Mouse (Mus musculus) liver, embryonic 11.5 days (tissue): ENCODE results near the gene Btaf1. TPM values are rescaled to one million over a fixed set of nuclear protein-coding genes. Genes with fewer than 3 reads are reported as not detected.

Experiments
- ATAC-seq: fragments of 200-750 bp; cut with Nextera tagmentation; replicated peaks from 2 replicates; pipeline ENCODE4 v1.8.0; 2017; ENCODE audit warnings: moderate number of reproducible peaks, mild to moderate bottlenecking, moderate TSS enrichment, moderate library complexity; ENCODE audit not compliant: low FRiP score
- DNase-seq: peaks from one replicate; pipeline ENCODE4 v3.0.0-alpha.2; 2017; ENCODE audit warnings: low spot score
- H3K27ac ChIP-seq: fragments of 300-500 bp; sonication (generic); 2 replicates; pipeline ENCODE4 v1.5.1; 2014; ENCODE audit warnings: mild to moderate bottlenecking, low read depth, low read length, control low read depth
- H3K27me3 ChIP-seq: fragments of 300-500 bp; sonication (generic); replicated peaks from 2 replicates; pipeline ENCODE4 v1.6.1; 2014; ENCODE audit warnings: low read length, mixed read lengths; ENCODE audit not compliant: control insufficient read depth, insufficient read depth
- H3K36me3 ChIP-seq: fragments of 300-500 bp; sonication (generic); 2 replicates; pipeline ENCODE4 v1.6.1; 2014; ENCODE audit warnings: mild to moderate bottlenecking, low read length, moderate library complexity, mixed read lengths; ENCODE audit not compliant: control insufficient read depth, insufficient read depth
- H3K4me1 ChIP-seq: fragments of 300-500 bp; sonication (generic); replicated peaks from 2 replicates; pipeline ENCODE4 v1.6.1; 2014; ENCODE audit warnings: low read length, mixed read lengths; ENCODE audit not compliant: control insufficient read depth, insufficient read depth
- H3K4me2 ChIP-seq: fragments of 300-500 bp; sonication (generic); 2 replicates; pipeline ENCODE4 v1.6.1; 2014; ENCODE audit warnings: mild to moderate bottlenecking, control low read depth, moderate library complexity
- H3K4me3 ChIP-seq: fragments of 300-500 bp; sonication (generic); 2 replicates; pipeline ENCODE4 v1.5.1; 2014; ENCODE audit warnings: low read depth, low read length, control low read depth
- H3K9ac ChIP-seq: fragments of 300-500 bp; sonication (generic); 2 replicates; pipeline ENCODE4 v1.6.1; 2014; ENCODE audit warnings: low read depth, low read length, control low read depth
- H3K9me3 ChIP-seq: fragments of 300-500 bp; sonication (generic); 2 replicates; pipeline ENCODE4 v1.6.1; 2016; ENCODE audit warnings: low read length, inconsistent platforms, mixed read lengths; ENCODE audit not compliant: control insufficient read depth
- WGBS: fragments of 180-500 bp; shearing (Covaris S2); extraction: QIAGEN DNeasy Blood & Tissue Kit; methylation state at CpG from one replicate; pipeline ENCODE4 v1.1.7; 2014; 5-methylcytosine and 5-hydroxymethylcytosine counted together
- polyA plus RNA-seq: library from polyadenylated mRNA; unstranded; fragments of >200 nt; fragmentation: Nextera tagmentation; extraction: Ambion mirVana; gene quantifications from 2 replicates; pipeline ENCODE4 v1.2.1, GENCODE M21; 2014

Gene Btaf1
- polyA plus RNA-seq, 1 experiment from 2014 or later: 29.9 TPM

GRCm38 (mm10) chr19:37044431-37044830 is 118.6 kb downstream of the Btaf1 start:
- Histone ChIP-seq H3K4me1 (no peaks in the 10 kb centered on the region), H3K36me3 (no peaks in the 10 kb centered on the region), H3K4me2 (no peak overlapping the region), H3K27ac (no peak overlapping the region), H3K9ac (no peak overlapping the region), H3K27me3 (no peaks in the 10 kb centered on the region; the same call in 1 of the 2 replicates), H3K4me3 (no peak overlapping the region), H3K9me3 (no peaks in the 10 kb centered on the region)
- WGBS: 88% methylated on average over 10 of the region's 10 CpGs
- ATAC-seq (no peak), DNase-seq (no peak)

- H3K4me1 ChIP-seq: no peaks in the 10 kb centered on the region
- H3K4me2 ChIP-seq: no peak overlapping the region
- no peaks in the 10 kb centered on the region for H3K36me3 ChIP-seq
- H3K9ac ChIP-seq: no peak overlapping the region
- H3K9me3 ChIP-seq: no peaks in the 10 kb centered on the region
- no peak overlapping the region for H3K27ac ChIP-seq
- DNase-seq (no peak), ATAC-seq (no peak)
- H3K4me3 ChIP-seq: no peak overlapping the region
- no peaks in the 10 kb centered on the region for H3K27me3 ChIP-seq
- WGBS: 79% methylated on average over 6 of the region's 6 CpGs
Measured at GRCm38 (mm10) chr19:37048507-37048906, 122.6 kb downstream of the Btaf1 start.

GRCm38 (mm10) chr19:37050643-37051345 is 124.9 kb downstream of the Btaf1 start:
- H3K27me3 ChIP-seq: no peaks in the 10 kb centered on the region
- H3K9ac ChIP-seq: no peak overlapping the region
- H3K27ac ChIP-seq: no peak overlapping the region
- H3K4me2 ChIP-seq: no peak overlapping the region
- no peak overlapping the region for H3K4me3 ChIP-seq
- H3K36me3 ChIP-seq: no peaks in the 10 kb centered on the region
- H3K9me3 ChIP-seq: no peaks in the 10 kb centered on the region
- WGBS: 63% methylated on average over 4 of the region's 4 CpGs
- no peaks in the 10 kb centered on the region for H3K4me1 ChIP-seq
- DNase-seq (no peak), ATAC-seq (no peak)

- Histone ChIP-seq H3K4me2 (no peak overlapping the region), H3K36me3 (no peaks in the 10 kb centered on the region), H3K27me3 (no peaks in the 10 kb centered on the region), H3K9ac (no peak overlapping the region), H3K9me3 (no peaks in the 10 kb centered on the region), H3K4me1 (no peaks in the 10 kb centered on the region), H3K27ac (no peak overlapping the region), H3K4me3 (no peak overlapping the region)
- no peak for DNase-seq
- WGBS: 81% methylated on average over 4 of the region's 4 CpGs
- no peak for ATAC-seq
Measured at GRCm38 (mm10) chr19:37055976-37056556, 130.2 kb downstream of the Btaf1 start.

GRCm38 (mm10) chr19:37057161-37057905 is 131.5 kb downstream of the Btaf1 start:
- Histone ChIP-seq H3K27ac (no peak overlapping the region), H3K4me3 (no peak overlapping the region), H3K4me2 (no peak overlapping the region), H3K9ac (no peak overlapping the region), H3K9me3 (no peaks in the 10 kb centered on the region), H3K27me3 (no peaks in the 10 kb centered on the region), H3K36me3 (no peaks in the 10 kb centered on the region), H3K4me1 (no peaks in the 10 kb centered on the region)
- 83% methylated on average over 8 of the region's 8 CpGs for WGBS
- no peak for ATAC-seq
- DNase-seq: no peak

GRCm38 (mm10) chr19:37059623-37060022 is 133.7 kb downstream of the Btaf1 start:
- DNase-seq (no peak), ATAC-seq (no peak)
- H3K9ac ChIP-seq: no peak overlapping the region
- WGBS: 37% methylated on average over 2 of the region's 2 CpGs
- no peak overlapping the region for H3K27ac ChIP-seq
- no peaks in the 10 kb centered on the region for H3K36me3 ChIP-seq
- no peaks in the 10 kb centered on the region for H3K9me3 ChIP-seq
- H3K4me2 ChIP-seq: no peak overlapping the region
- no peaks in the 10 kb centered on the region for H3K4me1 ChIP-seq
- no peak overlapping the region for H3K4me3 ChIP-seq
- H3K27me3 ChIP-seq: no peaks in the 10 kb centered on the region

GRCm38 (mm10) chr19:37060078-37060477 is 134.2 kb downstream of the Btaf1 start:
- H3K9ac ChIP-seq: no peak overlapping the region
- H3K27ac ChIP-seq: no peak overlapping the region

More at GRCm38 (mm10) chr19:37060078-37060477, 134.2 kb downstream of the Btaf1 start:
- no peaks in the 10 kb centered on the region for H3K27me3 ChIP-seq
- no peak overlapping the region for H3K4me3 ChIP-seq
- H3K9me3 ChIP-seq: no peaks in the 10 kb centered on the region
- WGBS: 86% methylated on average over 4 of the region's 4 CpGs
- H3K36me3 ChIP-seq: no peaks in the 10 kb centered on the region
- DNase-seq: no peak
- no peak overlapping the region for H3K4me2 ChIP-seq
- no peak for ATAC-seq
- H3K4me1 ChIP-seq: no peaks in the 10 kb centered on the region
